In genomic region chr8:88455434-88456020, GRCm38 (mm10) we compare ENCODE assay signal across 8 mouse cellular contexts.
DNase-seq lines count a peak whose midpoint lies in the region; ATAC-seq and TF ChIP-seq lines count a peak whose summit lies in the region.

No protein-coding gene starts in this region.

- peak overlapping the region; percentile 63 for H3K9ac ChIP-seq in heart, embryonic 13.5 days
- H3K9ac ChIP-seq in hindbrain, embryonic 16.5 days (ENCODE audit: low read depth, low read length), result peak overlapping the region; percentile 28
- peak overlapping the region; percentile 36; the same call in 1 of the 2 replicates for H3K9ac ChIP-seq in midbrain, embryonic 14.5 days (replicated peaks; ENCODE audit: low read length)

- WGBS in heart, embryonic 13.5 days, result 3% methylated on average over 28 of the region's 28 CpGs
- 7% methylated on average over 28 of the region's 28 CpGs for WGBS in hindbrain, embryonic 16.5 days
- 8% methylated on average over 28 of the region's 28 CpGs for WGBS in midbrain, embryonic 14.5 days

- peak overlapping the region; percentile 100 for H3K4me2 ChIP-seq in heart, embryonic 13.5 days
- H3K4me2 ChIP-seq in hindbrain, embryonic 16.5 days (ENCODE audit: low read length), result peak overlapping the region; percentile 52
- peak overlapping the region; percentile 97 for H3K4me2 ChIP-seq in midbrain, embryonic 14.5 days (ENCODE audit: low read length)

- peaks cover 32% of the 10 kb centered on the region for H3K4me1 ChIP-seq in heart, embryonic 13.5 days
- peaks cover 38% of the 10 kb centered on the region for H3K4me1 ChIP-seq in E14TG2a.4 (replicated peaks; ENCODE audit: low read depth, low read length)
- H3K4me1 ChIP-seq in hindbrain, embryonic 16.5 days (ENCODE audit: control insufficient read depth, insufficient read depth, low read depth, low read length), result peaks cover 30% of the 10 kb centered on the region
- peaks cover 30% of the 10 kb centered on the region for H3K4me1 ChIP-seq in midbrain, embryonic 14.5 days (ENCODE audit: control insufficient read depth, insufficient read depth, low read length)

- no peak overlapping the region for H3K27ac ChIP-seq in heart, embryonic 13.5 days (replicated peaks)
- peak overlapping the region; percentile 55 for H3K27ac ChIP-seq in hindbrain, embryonic 16.5 days (ENCODE audit: low read depth, low read length)
- peak overlapping the region; percentile 89 for H3K27ac ChIP-seq in midbrain, embryonic 14.5 days (replicated peaks; ENCODE audit: low read depth, low read length)

- peak overlapping the region; percentile 65 for H3K4me3 ChIP-seq in heart, embryonic 13.5 days
- H3K4me3 ChIP-seq in E14TG2a.4 (replicated peaks; ENCODE audit: low read length), result peak overlapping the region; percentile 64
- peak overlapping the region; percentile 5; the same call in 1 of the 2 replicates for H3K4me3 ChIP-seq in hindbrain, embryonic 16.5 days (ENCODE audit: low read length)
- peak overlapping the region; percentile 22; the same call in 1 of the 2 replicates for H3K4me3 ChIP-seq in midbrain, embryonic 14.5 days (replicated peaks; ENCODE audit: low read depth, low read length)

- peaks cover 18% of the 10 kb centered on the region for H3K9me3 ChIP-seq in heart, embryonic 13.5 days
- peaks cover 16% of the 10 kb centered on the region for H3K9me3 ChIP-seq in E14TG2a.4 (ENCODE audit: low read length)
- peaks cover 5% of the 10 kb centered on the region; the same call in 1 of the 2 replicates for H3K9me3 ChIP-seq in hindbrain, embryonic 16.5 days (ENCODE audit: control insufficient read depth, low read length)
- peaks cover 12% of the 10 kb centered on the region for H3K9me3 ChIP-seq in midbrain, embryonic 14.5 days (ENCODE audit: control insufficient read depth, low read length)

- ATAC-seq in heart, embryonic 13.5 days (ENCODE audit: extremely low read depth, insufficient number of reproducible peaks, low FRiP score, low TSS enrichment), result no peak
- 0 out of 2 replicates have a peak, but pooled peaks have one; percentile 7 for ATAC-seq in common myeloid progenitor, adult 5-6 weeks (replicated peaks; ENCODE audit: low read depth, poor library complexity, severe bottlenecking)
- no peak for ATAC-seq in hindbrain, embryonic 16.5 days
- ATAC-seq in midbrain, embryonic 14.5 days (ENCODE audit: low FRiP score, low TSS enrichment), result no peak

- peaks cover 56% of the 10 kb centered on the region for H3K27me3 ChIP-seq in heart, embryonic 13.5 days (replicated peaks)
- peaks cover 64% of the 10 kb centered on the region for H3K27me3 ChIP-seq in E14TG2a.4 (ENCODE audit: insufficient read depth, low read length)
- peaks cover 12% of the 10 kb centered on the region for H3K27me3 ChIP-seq in hindbrain, embryonic 16.5 days (replicated peaks; ENCODE audit: control insufficient read depth, insufficient read depth, low read length)
- peaks cover 8% of the 10 kb centered on the region for H3K27me3 ChIP-seq in midbrain, embryonic 14.5 days (ENCODE audit: control insufficient read depth, insufficient read depth, low read length)

- H3K36me3 ChIP-seq in heart, embryonic 13.5 days, result no peaks in the 10 kb centered on the region
- no peaks in the 10 kb centered on the region for H3K36me3 ChIP-seq in E14TG2a.4 (ENCODE audit: insufficient read depth, low read length)
- H3K36me3 ChIP-seq in hindbrain, embryonic 16.5 days (ENCODE audit: control insufficient read depth, insufficient read depth, low read length), result no peaks in the 10 kb centered on the region
- no peaks in the 10 kb centered on the region for H3K36me3 ChIP-seq in midbrain, embryonic 14.5 days (ENCODE audit: control insufficient read depth, insufficient read depth, low read length)

- DNase-seq in heart, adult 9 months (ENCODE audit: low spot score in 2 of 2), result no peak
- peak; percentile 74 for DNase-seq in midbrain, embryonic 14.5 days
- no peak for DNase-seq in spleen, postnatal 4 days (ENCODE audit: low spot score in 2 of 2)
- no peak for DNase-seq in frontal cortex, postnatal 25 days (ENCODE audit: low spot score in 2 of 2)

- no peak for TF ChIP-seq CTCF in E14TG2a.4 (conservative IDR thresholded peaks at IDR 0.05; ENCODE audit: low read length)

Comparison
In these comparisons a context has a peak if more than half of its experiments do, and no peak if none do; other contexts are left out.
1. H3K4me3 ChIP-seq: peak in every context shown above with its lines; median percentile 65 in heart, embryonic 13.5 days; 64 in E14TG2a.4; 22 in midbrain, embryonic 14.5 days; 5 in hindbrain, embryonic 16.5 days.